Mouse (Mus musculus): Measurements from ENCODE around the gene Kif13a.

The Kif13a gene

DNA sequence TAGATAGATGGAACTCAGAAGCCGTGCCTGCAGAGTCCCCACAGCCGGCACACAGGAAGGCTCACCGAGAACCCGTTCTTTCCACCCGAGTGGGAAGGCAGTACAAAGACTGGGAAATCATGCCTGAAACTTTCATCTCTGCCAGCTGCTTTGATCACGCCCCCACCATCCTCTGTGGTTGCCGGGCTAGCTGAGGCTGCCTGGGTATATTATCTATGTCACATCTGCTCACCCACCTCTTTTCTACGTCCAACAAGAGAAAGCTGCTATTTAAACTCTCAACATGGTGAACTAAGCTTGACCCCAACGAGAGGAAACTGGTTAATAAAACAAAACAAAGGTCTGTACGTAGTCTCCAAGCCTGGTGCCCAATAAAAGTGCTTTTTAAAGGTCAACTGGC, 149.8 kb downstream of the Kif13a start:
- DNase-seq (ENCODE audit: low read depth, low spot score): peak; percentile 41

DNA sequence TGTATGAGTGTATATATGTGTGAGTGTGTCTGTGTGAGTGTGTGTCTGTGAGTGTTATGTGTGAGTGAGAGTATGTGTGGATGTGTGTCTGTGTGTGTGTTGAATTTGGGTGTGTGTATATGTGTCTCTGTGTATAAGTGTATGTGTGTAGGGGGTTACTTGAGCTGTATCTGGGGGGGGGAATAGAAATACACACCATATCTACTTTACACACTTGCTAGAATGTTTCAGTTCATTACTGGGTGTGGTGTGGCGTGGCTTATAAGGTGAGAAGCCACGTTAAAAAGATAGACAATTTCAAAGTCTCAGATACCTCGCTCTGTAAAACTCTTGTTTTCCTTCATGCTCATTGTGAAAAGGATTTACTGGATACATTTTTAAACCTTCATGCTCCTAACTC, 152.2 kb downstream of the Kif13a start:
- DNase-seq (ENCODE audit: low read depth, low spot score): no peak

DNA sequence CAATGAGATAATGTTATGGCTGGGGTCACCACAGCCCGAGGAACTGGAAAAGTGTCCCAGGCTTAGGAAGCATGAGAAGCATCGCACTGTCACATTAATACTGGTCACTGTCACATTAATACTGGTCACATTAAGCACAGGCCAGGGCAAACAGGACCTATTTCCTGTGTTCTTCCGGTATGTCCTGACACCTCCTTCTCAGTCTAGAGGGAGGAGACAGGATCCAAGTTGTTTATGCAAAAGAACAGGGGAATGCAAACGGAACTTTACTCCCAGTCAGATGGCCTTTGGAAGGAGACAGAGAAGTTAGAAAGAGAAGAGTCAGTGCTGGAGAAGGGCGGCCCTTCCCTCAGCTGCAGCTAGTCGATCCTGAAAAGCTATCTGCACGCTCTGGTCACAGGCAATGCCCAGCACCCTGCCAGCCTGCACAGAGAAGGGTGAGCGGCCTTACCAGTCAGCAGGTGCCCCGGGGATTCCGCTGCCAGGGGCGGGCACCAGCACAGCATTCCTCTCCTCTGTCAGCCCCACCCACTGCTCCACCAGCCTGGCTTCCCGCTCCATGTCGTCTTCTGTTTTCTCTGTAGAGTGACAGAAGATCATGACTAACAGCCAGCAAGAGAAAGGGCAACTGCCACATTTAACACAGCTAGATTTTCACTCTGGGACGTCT, 152.9 kb downstream of the Kif13a start:
- no peak for DNase-seq (ENCODE audit: low read depth, low spot score)

DNA sequence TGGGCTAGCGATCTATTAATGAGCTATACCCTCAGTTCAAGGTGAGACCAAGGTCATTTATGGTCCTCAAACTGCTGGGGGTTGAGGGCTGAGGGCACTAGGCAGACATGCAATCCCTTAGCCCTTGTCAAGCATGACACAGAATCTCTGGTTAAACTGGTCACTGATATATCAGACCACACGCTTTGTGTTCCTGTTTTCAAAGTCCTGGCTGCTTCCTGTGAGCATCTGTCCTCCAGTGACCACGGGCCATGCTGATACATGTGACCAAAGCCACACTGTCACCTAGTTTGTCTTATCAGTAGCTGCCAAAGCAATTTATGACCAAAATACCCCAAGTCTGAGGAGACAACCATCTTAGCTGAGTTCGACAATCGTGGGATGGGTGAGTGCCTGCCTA, 154.7 kb downstream of the Kif13a start:
- DNase-seq (ENCODE audit: low read depth, low spot score): no peak

DNA sequence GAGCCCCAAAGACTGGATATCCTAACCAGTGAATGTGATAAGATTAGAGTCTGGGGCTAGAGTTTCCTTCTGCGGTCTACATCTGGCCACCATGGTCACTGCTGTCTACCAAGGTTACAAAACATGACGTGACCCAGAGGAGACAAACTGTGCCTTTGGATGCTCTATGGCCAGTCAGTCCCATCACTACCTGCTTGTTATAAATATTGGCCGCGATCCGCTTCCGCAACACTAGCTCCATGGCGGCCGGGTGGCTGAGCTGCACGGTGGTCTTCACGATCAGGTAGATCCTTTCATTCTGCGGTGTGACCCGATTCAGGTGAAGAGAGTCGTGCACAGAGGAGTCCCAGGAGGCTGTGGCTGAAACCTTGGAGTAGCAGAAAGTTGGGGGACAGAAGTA, 157.1 kb downstream of the Kif13a start:
- no peak for DNase-seq (ENCODE audit: low read depth, low spot score)

DNA sequence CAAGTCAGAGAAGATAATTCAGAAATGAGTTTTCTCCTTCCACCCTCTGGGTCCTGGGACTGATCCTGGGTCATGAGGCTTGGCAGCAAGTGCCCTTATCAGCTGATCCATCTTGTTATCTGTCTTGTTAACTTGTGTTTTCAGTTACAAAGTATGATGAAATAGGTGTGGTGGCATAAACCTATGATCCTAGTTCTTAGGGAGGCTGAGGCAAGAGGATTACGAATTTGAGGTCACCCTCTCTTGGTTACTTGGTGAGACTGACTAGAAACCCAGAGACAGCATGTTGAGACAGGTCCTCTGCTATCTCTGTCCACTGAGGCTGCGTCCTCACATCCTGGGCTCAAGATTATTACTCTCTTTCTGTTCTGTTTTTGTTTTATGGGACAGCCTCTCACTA, 164.3 kb downstream of the Kif13a start:
- DNase-seq (ENCODE audit: low read depth, low spot score): no peak

DNA sequence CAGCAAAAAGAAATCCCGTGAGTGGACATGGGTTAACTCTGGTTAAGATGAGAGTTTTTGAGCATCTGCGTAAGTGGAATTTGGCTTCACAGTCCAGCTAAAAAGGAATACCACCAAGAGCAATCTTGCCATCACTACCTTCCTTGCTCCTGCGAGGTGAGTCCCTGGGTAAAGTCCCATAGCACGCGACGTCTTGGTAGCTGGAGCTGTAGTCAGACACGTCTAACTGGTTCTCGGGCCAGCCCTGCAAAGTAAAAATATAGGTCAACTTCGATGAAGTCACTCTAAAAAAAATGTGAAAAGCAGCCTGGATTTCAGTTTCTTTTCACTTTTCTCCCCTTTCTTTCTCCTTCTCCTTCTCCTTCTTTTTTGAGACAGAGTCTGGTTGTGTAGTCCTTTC, 166.5 kb downstream of the Kif13a start:
- no peak for DNase-seq (ENCODE audit: low read depth, low spot score)

DNA sequence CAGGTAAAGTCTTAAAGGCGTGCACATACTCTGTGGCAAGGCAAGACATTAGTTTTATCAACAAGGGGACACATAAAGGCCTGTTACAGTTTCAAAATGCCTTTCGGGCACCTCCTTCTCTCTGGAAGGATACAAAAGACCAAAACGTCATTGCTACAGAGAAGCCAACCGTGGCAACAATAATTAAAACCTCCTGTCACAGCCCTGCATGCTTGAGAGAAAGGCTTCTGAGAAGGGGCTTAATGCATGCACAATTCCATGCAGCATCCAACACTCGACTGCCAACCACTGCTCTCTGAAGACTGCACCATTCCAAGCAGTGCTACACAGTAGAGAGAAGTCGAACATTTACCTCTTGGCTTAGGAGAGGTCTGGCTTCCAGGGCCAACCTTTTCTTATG, 168.7 kb downstream of the Kif13a start:
- DNase-seq (ENCODE audit: low read depth, low spot score): no peak

DNA sequence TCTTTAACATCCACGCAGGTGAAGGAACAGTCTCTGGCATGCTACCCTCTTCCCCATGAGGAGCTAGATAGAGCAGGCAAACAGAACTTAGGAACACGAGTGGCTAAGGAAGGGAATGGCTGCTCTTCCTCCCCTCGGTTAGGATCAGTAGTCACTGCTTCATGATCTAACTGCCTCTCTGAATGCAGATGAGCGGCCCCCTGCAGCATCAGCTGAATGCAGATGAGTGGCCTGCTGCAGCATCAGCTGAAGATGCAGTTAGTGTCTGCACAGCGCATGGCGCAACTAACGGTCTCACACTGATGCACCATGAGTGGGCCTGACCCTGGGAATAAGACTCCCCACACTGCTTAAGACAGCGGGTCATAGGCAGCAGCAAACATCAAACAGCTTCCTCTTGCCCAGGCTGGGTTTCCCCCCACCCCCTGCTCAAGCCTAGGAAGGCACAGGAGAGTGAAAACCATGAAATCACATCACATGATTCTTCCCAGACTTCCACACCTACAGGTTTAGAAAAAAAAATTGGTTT, 170.3 kb downstream of the Kif13a start:
- no peak for DNase-seq (ENCODE audit: low read depth, low spot score)

DNA sequence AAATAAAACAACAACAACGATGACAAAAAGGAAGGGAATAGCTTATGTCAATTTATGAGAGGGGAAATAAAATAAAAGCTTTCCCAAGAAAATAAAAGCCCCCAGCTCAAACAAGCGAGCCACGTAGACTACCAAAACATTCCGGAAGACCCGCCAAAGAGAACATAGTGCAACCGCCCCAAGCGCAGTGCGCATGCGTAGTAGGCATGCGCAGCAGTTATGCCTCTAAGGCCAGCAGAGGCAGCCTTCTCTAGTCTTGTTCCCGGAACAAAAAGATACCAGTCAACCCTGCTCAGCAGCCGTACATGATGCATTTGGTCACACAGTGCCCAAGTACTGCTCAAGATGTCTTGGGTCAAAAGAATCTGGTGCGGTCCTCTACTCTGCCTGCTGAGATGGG, 171.0 kb downstream of the Kif13a start:
- no peak for DNase-seq (ENCODE audit: low read depth, low spot score)

DNA sequence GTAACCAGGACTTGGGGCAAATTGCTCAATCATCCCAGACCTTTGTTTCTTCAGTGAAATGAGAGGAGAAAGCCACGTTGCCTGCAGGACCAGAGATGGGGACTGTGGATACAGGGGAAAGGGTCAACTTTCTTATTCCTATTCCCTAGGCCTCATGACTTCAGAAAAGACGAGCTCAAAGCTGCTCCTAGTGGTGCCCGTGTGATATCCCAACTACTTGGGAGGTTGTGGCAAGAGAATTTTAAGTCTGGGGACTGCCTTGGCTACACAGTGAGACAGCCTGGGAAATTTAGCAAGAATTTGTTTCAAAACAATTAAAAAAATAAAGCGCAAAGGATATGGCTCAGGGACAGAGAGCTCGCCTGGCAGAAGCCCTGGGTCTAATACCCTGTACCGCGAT, 171.7 kb downstream of the Kif13a start:
- no peak for DNase-seq (ENCODE audit: low read depth, low spot score)

DNA sequence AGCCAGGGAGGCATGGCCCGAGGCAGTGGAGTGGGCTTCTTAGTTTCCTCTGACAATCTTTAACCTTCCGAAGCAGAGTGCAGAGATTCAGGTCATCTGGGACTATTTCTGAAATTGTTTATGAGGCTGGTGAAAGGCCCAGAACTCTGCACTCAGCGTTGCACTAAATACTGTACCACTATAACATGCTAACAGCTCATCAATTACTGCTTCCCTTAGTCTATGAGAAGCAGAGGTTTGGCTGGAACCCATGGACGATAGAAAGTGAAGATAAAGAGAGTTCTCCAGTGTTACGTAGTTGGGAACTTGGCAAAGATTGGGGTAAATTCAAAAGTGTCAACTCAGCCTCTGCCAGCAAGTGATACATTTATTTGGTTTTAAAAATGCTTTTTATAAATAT, 176.4 kb downstream of the Kif13a start:
- no peak for DNase-seq (ENCODE audit: low read depth, low spot score)

DNA sequence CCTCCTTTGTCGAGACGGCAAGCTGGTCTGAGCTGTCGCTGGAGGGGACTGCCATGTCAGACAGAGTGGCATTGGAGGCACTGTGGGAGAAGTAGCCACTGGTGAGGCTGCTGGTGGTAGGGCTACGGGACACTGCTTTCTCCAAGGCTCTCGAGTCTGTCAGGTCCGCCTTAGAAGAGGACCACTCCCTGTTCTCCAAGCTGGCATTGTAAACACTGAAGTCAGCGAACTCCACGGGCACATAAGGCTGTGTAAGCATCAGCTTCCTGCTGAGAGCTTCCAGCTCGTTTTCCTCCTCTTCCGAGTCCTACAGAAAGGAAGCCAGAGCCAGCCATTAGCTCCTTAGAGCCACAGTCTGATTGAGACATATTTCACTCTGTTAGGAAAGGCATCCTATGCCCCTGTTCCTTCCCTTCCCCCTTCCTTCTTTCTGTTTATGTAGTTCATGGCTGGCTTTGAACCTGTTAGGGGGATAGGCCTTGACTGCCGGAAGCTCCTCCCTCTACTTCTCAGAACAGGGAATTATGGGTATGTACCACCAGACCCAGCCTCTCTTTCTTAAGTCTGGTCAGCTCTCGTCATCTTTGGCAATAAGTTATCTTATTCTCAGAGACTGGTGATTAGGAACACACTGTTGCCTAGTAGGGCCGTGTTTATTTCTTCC, 177.0 kb downstream of the Kif13a start:
- DNase-seq (ENCODE audit: low read depth, low spot score): no peak

DNA sequence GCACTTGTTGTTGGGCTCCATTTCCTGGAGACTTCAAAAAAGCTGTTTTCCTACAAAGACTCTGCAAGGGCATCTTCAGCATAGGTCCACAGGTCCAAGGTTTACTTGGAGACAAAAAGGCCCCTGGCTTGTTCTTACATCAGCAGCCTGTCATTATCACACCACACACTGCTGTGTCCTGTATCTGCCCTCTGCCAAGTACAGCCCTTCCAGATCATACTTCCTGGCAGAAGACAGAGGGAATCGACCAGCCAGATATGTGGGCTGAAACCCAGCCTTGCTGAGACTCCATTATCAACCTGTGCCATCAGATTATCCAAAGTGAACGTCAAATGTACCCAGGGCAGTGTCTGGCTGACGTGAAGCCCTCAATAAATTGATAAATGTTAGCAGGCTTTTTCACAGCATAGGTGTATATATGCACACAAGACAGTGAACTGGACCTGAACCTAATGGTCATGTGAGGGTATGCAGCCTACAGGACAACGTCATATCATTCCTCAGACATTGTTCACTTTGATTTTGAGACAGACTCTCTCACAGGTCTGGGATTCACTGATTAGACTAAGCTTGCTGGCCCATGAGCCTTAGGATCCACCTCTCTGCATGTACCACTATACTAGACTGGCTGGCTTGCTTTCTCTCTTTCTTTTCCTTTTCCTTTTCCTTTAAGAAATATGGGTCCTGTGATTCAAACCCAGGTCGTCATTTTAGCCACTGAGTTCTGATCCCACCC, 181.4 kb downstream of the Kif13a start:
- DNase-seq (ENCODE audit: low read depth, low spot score): no peak

DNA sequence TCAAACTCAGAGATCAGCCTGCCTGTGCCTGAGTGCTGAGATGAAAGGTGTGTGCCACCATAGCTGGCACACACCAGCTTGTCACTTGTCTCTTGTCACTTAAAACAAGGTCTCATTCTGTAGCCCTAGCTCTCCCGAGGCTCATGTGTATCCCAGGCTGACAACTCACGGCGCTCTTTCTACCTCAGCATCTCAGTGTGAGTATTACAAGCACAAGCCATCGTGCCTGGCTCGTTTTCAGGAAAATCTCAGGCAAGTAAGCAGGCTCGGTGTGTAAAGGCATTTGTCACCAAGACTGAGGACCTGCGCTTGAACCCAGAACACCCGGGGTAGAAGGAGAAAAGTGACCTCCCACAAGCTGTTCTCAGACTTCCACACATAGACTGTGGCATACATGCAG, 185.8 kb downstream of the Kif13a start:
- no peak for DNase-seq (ENCODE audit: low read depth, low spot score)

DNA sequence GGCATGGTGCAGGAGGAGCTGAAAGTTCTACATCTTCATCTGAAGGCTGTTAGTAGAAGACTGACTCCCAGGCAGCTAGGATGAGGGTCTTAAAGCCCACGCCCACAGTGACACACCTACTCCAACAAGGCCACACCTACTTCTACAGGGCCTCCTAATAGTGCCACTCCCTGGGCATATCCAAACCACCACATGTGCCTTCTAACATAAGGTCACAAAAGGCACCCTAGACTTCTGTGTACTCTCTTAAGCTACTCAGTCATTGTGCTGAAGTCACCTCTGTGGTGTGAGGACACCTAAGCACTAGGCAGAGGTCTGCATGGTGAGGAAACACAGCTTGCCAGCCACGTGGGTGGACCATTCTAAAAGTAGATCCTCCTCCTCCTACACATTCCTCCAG, 187.3 kb downstream of the Kif13a start:
- peak; percentile 8 for DNase-seq (ENCODE audit: low read depth, low spot score)

DNA sequence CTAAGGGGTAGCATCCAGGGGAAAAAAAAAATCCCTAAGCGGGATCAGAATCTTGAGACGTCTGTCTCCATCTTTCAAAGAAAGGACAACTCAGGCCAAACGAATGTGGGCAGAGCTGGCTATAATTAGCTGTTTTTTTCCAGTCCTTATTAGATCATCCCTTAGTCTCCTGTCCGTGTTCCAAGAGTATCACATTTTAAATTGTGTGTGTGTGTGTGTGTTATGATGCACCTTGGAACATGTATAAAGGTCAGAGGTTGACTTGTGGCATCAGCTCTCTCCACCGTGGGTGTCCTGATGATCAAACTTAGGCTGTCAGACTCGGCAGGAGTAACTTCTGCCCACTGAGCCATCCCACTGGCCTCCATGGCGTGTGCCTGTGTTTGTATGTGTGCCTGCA, 190.2 kb downstream of the Kif13a start:
- DNase-seq (ENCODE audit: low read depth, low spot score): no peak

DNA sequence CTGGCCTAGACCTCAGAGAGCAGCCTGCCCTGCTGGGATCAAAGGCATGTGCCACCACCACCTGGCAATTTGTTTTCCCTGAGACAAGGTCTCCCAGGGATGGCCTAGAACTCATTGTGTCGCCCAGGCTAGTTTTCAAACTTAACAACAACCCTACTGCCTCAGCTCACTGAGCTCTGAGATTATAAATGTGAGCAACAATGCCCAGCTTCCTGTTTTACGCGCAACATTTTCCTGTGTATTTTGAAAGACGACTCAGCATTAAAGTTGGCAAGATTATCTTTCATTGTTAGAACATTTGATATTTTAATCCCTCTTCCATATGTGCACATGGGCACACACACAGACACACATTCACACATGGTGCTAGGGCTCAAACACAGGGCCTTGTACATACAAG, 192.2 kb downstream of the Kif13a start:
- DNase-seq (ENCODE audit: low read depth, low spot score): no peak

DNA sequence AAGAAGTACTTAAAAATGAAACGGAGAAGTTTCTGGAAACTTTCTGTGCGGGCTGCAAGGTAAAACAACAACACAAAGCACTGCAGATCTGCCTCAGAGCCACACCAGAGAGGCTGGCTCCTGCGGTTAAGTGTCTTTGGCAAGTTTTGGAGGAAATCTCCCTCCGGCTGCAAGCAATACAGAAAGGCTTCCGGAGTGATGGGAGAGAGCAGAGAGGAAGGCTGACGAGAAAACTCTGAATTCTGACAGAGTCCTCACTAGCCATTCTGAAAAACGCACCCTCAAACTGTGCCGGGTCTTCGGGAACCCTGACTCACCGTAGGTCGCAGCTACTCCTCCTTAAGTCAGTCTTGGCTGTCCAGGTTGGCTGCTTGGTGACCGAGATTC, 193.2 kb downstream of the Kif13a start:
- no peak for DNase-seq (ENCODE audit: low read depth, low spot score)

DNA sequence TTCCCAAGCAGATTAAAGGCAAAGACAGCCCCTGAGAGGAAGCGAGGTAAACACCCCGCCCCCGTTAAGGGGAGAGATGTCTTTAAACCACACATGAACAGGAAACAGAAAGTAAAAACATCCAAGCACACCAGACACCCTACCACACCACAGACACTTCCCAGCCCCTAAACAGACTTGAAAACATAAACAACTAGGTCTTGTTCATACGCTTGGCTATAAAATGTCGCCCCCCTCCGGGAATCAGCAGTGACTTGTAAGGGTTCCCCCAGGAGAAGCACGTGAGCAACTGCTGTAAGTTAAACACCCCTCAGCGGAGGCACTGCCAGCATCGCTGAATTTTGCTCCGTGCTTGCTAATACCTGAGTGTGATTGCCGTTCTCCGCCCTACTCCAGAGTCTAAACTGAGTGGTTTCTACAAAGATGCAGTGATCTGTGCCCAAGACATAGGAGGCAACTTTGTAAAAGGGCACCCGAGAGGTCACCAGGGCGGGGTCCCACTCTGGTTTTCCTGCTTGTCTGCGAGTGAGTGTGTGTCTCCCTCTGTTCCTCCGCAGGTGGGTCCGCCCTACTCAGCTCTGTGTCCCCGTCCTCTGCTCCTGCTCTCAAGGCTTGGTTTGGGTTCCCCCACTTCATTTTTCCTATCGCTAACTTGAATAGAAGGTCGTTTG, 193.7 kb downstream of the Kif13a start:
- DNase-seq (ENCODE audit: low read depth, low spot score): peak; percentile 33

DNA sequence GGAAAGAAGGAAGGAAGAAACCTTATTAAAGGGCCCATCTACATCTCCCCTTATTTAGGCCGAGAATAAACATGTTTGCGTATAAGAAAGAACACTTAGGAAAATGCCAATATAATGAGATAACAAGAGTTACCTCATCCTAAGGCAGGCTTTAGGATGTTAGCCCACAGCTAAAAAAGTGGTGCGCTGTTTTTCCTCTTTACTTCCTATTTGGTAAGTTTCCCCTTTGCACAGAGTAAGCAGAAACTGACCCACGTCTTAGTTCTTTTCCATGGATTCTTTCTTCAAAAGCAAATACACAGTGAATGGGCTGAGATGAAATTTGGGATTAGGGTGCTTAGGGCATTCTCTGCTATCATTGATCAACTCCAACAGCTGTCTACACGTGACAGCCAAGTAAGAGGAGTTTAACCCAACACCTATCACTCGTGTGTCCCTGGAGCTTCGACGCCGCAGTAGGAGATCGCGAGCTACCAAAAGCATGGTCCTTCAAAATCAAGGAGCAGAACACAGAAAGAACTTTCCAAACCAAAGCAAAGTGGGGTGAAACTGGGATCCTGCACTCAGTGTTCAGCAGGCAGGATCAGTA, 194.4 kb downstream of the Kif13a start:
- no peak for DNase-seq (ENCODE audit: low read depth, low spot score)

DNA sequence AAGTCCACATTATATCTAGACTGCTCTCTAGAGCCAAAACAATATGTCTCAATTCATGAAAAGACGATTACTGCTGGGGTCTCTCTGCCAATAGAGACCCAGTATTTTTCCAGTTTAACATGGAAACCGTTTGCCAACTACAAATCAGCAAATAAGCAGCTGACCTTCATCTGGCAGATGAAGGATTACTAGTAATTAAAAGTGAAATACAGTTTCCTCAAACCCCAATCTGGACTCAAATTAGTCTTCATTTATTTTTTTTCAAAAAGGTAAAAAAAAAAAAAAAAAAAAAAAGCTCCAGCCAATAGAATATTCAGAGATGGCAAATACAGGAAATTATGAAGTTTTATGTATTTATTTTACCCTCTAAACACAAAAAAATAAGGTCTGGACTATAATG, 199.7 kb downstream of the Kif13a start:
- DNase-seq (ENCODE audit: low read depth, low spot score): no peak
